Mouse (Mus musculus) heart, postnatal 0 days (tissue): ENCODE results near the gene Slc25a10.

ENCODE experiments used
- CTCF ChIP-seq: IDR thresholded peaks from 2 replicates; pipeline ENCODE4 v1.5.1; 2016; ENCODE audit warnings: antibody characterized with exemption, control low read depth, low read depth
- EP300 ChIP-seq: IDR thresholded peaks from 2 replicates; pipeline ENCODE4 v1.6.1; 2016; ENCODE audit warnings: antibody characterized with exemption, low read depth

DNA sequence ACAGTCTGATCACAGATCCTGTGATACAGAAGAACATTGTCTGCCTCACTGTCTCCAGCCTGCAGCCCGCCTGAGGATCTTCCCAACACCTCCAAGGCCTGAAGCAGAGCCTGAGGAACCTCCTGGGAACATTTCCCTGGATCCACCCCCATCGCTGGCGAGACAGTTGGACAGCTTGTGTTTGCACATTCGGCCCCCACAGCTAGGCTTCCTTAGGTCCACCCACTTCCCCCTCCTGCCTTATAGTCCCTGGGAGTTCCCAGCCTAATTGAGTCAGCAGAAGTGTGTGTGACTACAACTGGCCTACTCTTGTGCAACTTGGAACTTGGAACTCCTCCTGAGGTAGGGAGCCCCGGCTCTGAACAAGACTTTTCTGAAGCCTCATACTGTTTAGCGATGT is 26.4 kb downstream of the Slc25a10 start:
- no peak for TF ChIP-seq CTCF
- no peak for TF ChIP-seq EP300
